Mouse (Mus musculus): ENCODE measurements at regions not wholly inside any gene's neighbourhood (a gene's known extent, or its start where the extent isn't known, plus 50 kb on each side); places are given as distances from the start of the nearest gene placed in this dataset.

- peak; percentile 25; the same call in 1 of the 2 replicates for TF ChIP-seq CTCF (IDR thresholded peaks at IDR 0.05; ENCODE audit: low read depth)
- TF ChIP-seq EP300 (optimal IDR thresholded peaks at IDR 0.05), result no peak
- DNase-seq (ENCODE audit: low spot score) (no peak), ATAC-seq (ENCODE audit: low FRiP score, low TSS enrichment) (no peak)
- Histone ChIP-seq H3K9ac (ENCODE audit: low read length) (no peak overlapping the region), H3K4me1 (replicated peaks; ENCODE audit: control insufficient read depth, insufficient read depth) (no peaks in the 10 kb centered on the region), H3K4me3 (ENCODE audit: low read depth, low read length) (no peak overlapping the region), H3K27me3 (ENCODE audit: control insufficient read depth, insufficient read depth, low read length) (no peaks in the 10 kb centered on the region), H3K4me2 (replicated peaks; ENCODE audit: low read depth) (no peak overlapping the region), H3K27ac (replicated peaks) (no peak overlapping the region), H3K9me3 (ENCODE audit: control insufficient read depth, low read length) (no peaks in the 10 kb centered on the region), H3K36me3 (ENCODE audit: control insufficient read depth, insufficient read depth, low read length) (no peaks in the 10 kb centered on the region)
- 98% methylated on average over 1 of the region's 1 CpGs for WGBS
Observed at GRCm38 (mm10) chr10:14217284-14217683, 251.4 kb downstream of the Hivep2 start.

GRCm38 (mm10) chr10:14216191-14216992 lies 250.5 kb downstream of the Hivep2 start:
- DNase-seq (ENCODE audit: low spot score) (no peak), ATAC-seq (ENCODE audit: low FRiP score, low TSS enrichment) (no peak)
- H3K27me3 ChIP-seq (ENCODE audit: control insufficient read depth, insufficient read depth, low read length), result no peaks in the 10 kb centered on the region
- TF ChIP-seq CTCF (IDR thresholded peaks at IDR 0.05; ENCODE audit: low read depth) (no peak), EP300 (optimal IDR thresholded peaks at IDR 0.05) (no peak)
- no peak overlapping the region for H3K4me2 ChIP-seq (replicated peaks; ENCODE audit: low read depth)
- no peaks in the 10 kb centered on the region for H3K36me3 ChIP-seq (ENCODE audit: control insufficient read depth, insufficient read depth, low read length)
- no peaks in the 10 kb centered on the region for H3K4me1 ChIP-seq (replicated peaks; ENCODE audit: control insufficient read depth, insufficient read depth)
- no peak overlapping the region for H3K9ac ChIP-seq (ENCODE audit: low read length)
- H3K9me3 ChIP-seq (ENCODE audit: control insufficient read depth, low read length), result no peaks in the 10 kb centered on the region
- 70% methylated on average over 10 of the region's 10 CpGs for WGBS
- H3K4me3 ChIP-seq (ENCODE audit: low read depth, low read length), result no peak overlapping the region
- no peak overlapping the region for H3K27ac ChIP-seq (replicated peaks)

GRCm38 (mm10) chr10:14215512-14215911 lies 249.6 kb downstream of the Hivep2 start:
- WGBS, result 79% methylated on average over 4 of the region's 4 CpGs
- DNase-seq (ENCODE audit: low spot score) (no peak), ATAC-seq (ENCODE audit: low FRiP score, low TSS enrichment) (no peak)
- Histone ChIP-seq H3K9me3 (ENCODE audit: control insufficient read depth, low read length) (no peaks in the 10 kb centered on the region), H3K27ac (replicated peaks) (no peak overlapping the region), H3K36me3 (ENCODE audit: control insufficient read depth, insufficient read depth, low read length) (no peaks in the 10 kb centered on the region), H3K4me1 (replicated peaks; ENCODE audit: control insufficient read depth, insufficient read depth) (no peaks in the 10 kb centered on the region), H3K4me2 (replicated peaks; ENCODE audit: low read depth) (no peak overlapping the region), H3K27me3 (ENCODE audit: control insufficient read depth, insufficient read depth, low read length) (no peaks in the 10 kb centered on the region), H3K9ac (ENCODE audit: low read length) (no peak overlapping the region), H3K4me3 (ENCODE audit: low read depth, low read length) (no peak overlapping the region)
- TF ChIP-seq CTCF (IDR thresholded peaks at IDR 0.05; ENCODE audit: low read depth), result no peak
- no peak for TF ChIP-seq EP300 (optimal IDR thresholded peaks at IDR 0.05)

- DNase-seq (ENCODE audit: low spot score), result no peak
- Histone ChIP-seq H3K9me3 (ENCODE audit: control insufficient read depth, low read length) (no peaks in the 10 kb centered on the region), H3K27ac (replicated peaks) (no peak overlapping the region), H3K36me3 (ENCODE audit: control insufficient read depth, insufficient read depth, low read length) (no peaks in the 10 kb centered on the region), H3K4me1 (replicated peaks; ENCODE audit: control insufficient read depth, insufficient read depth) (no peaks in the 10 kb centered on the region), H3K27me3 (ENCODE audit: control insufficient read depth, insufficient read depth, low read length) (no peaks in the 10 kb centered on the region), H3K4me3 (ENCODE audit: low read depth, low read length) (no peak overlapping the region), H3K9ac (ENCODE audit: low read length) (no peak overlapping the region), H3K4me2 (replicated peaks; ENCODE audit: low read depth) (no peak overlapping the region)
- no peak for ATAC-seq (ENCODE audit: low FRiP score, low TSS enrichment)
- WGBS, result 71% methylated on average over 5 of the region's 5 CpGs
- TF ChIP-seq EP300 (optimal IDR thresholded peaks at IDR 0.05) (no peak), CTCF (IDR thresholded peaks at IDR 0.05; ENCODE audit: low read depth) (no peak)
Observed at GRCm38 (mm10) chr10:14213536-14213935, 247.7 kb downstream of the Hivep2 start.

GRCm38 (mm10) chr10:14211926-14212325 lies 246.1 kb downstream of the Hivep2 start:
- no peaks in the 10 kb centered on the region for H3K36me3 ChIP-seq (ENCODE audit: control insufficient read depth, insufficient read depth, low read length)
- TF ChIP-seq EP300 (optimal IDR thresholded peaks at IDR 0.05) (no peak), CTCF (IDR thresholded peaks at IDR 0.05; ENCODE audit: low read depth) (no peak)
- no peaks in the 10 kb centered on the region for H3K4me1 ChIP-seq (replicated peaks; ENCODE audit: control insufficient read depth, insufficient read depth)
- H3K27me3 ChIP-seq (ENCODE audit: control insufficient read depth, insufficient read depth, low read length), result no peaks in the 10 kb centered on the region
- DNase-seq (ENCODE audit: low spot score) (peak; percentile 20), ATAC-seq (ENCODE audit: low FRiP score, low TSS enrichment) (no peak)
- no peak overlapping the region for H3K4me3 ChIP-seq (ENCODE audit: low read depth, low read length)
- H3K4me2 ChIP-seq (replicated peaks; ENCODE audit: low read depth), result no peak overlapping the region
- WGBS, result 39% methylated on average over 6 of the region's 6 CpGs
- no peaks in the 10 kb centered on the region for H3K9me3 ChIP-seq (ENCODE audit: control insufficient read depth, low read length)
- H3K9ac ChIP-seq (ENCODE audit: low read length), result no peak overlapping the region
- no peak overlapping the region for H3K27ac ChIP-seq (replicated peaks)

- DNase-seq (ENCODE audit: low spot score), result no peak
- no peaks in the 10 kb centered on the region for H3K9me3 ChIP-seq (ENCODE audit: control insufficient read depth, low read length)
- H3K4me2 ChIP-seq (replicated peaks; ENCODE audit: low read depth), result no peak overlapping the region
- H3K4me1 ChIP-seq (replicated peaks; ENCODE audit: control insufficient read depth, insufficient read depth), result no peaks in the 10 kb centered on the region
- 79% methylated on average over 6 of the region's 6 CpGs for WGBS
- H3K36me3 ChIP-seq (ENCODE audit: control insufficient read depth, insufficient read depth, low read length), result no peaks in the 10 kb centered on the region
- TF ChIP-seq EP300 (optimal IDR thresholded peaks at IDR 0.05) (no peak), CTCF (IDR thresholded peaks at IDR 0.05; ENCODE audit: low read depth) (no peak)
- H3K27me3 ChIP-seq (ENCODE audit: control insufficient read depth, insufficient read depth, low read length), result no peaks in the 10 kb centered on the region
- no peak for ATAC-seq (ENCODE audit: low FRiP score, low TSS enrichment)
- H3K27ac ChIP-seq (replicated peaks), result no peak overlapping the region
- no peak overlapping the region for H3K9ac ChIP-seq (ENCODE audit: low read length)
- no peak overlapping the region for H3K4me3 ChIP-seq (ENCODE audit: low read depth, low read length)
Observed at GRCm38 (mm10) chr10:14211481-14211880, 245.6 kb downstream of the Hivep2 start.
